Mouse (Mus musculus): Measurements from ENCODE around the gene Zfp991.
"Not testable (repeated sequence)": the region's sequence is repeated elsewhere in the genome, so short reads cannot be mapped to it uniquely, and the experiment has no call there.

- TF ChIP-seq CTCF (IDR thresholded peaks at IDR 0.05); POLR2A (IDR thresholded peaks at IDR 0.05; ENCODE audit: insufficient read depth, low read depth, low read length): not testable (repeated sequence)
Measured at GRCm38 (mm10) chr4:147133596-147133995, 1.8 kb downstream of the Zfp991 start.
